Mouse (Mus musculus) layer of hippocampus, postnatal 10 days (tissue): ENCODE measurements at regions not wholly inside any gene's neighbourhood (a gene's known extent, or its start where the extent isn't known, plus 50 kb on each side); places are given as distances from the start of the nearest gene placed in this dataset.

Experiments
- DNase-seq, 2 experiments: peaks; one replicate each; pipeline ENCODE4 v3.0.0; 2021; ENCODE audit warnings: low spot score in 2 of 2

- no peak for DNase-seq
Measured at GRCm38 (mm10) chr12:107656846-107657245, 168.4 kb downstream of the 3110018I06Rik start.

DNA sequence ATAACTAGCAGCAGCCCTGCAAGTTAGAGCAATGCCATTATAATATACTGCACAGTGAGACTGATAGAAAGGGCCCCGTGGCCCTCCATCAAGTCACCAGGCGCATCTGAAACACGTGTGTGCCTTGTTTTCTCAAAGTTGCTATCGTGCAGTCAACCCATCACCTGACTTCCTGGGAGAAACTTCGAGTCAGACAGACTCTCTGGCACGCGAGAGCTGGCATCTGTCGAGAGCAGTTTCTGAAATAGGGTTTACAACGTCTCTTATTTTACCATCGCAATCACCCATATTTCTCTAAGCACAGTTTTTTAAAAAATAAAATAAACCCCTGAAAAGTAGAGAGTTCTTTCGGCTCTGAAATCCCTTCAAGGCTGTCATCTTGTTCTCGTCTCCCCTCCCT is 169.8 kb downstream of the 3110018I06Rik start:
- no peak for DNase-seq

DNA sequence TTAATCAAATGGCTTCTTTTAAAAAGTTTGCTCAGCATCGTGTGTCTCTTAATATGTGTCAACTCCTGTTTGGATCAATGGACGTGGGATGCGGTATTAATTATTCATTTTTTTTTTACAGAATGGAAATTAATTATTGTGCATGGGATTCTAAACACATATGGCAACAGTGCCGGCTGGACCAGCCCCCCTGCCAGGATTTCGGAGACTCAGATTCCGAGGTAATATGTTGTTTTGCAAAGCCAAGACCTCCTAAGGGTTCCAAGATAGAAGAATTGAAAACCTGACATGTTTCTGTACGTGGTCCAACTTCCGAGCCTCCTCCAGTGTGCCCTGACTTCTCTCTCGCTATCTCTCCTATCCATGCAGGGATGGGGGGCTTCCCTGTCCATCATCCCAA is 170.4 kb downstream of the 3110018I06Rik start:
- DNase-seq, result no peak

GRCm38 (mm10) chr12:107662624-107663023 is 174.2 kb downstream of the 3110018I06Rik start:
- no peak for DNase-seq

GRCm38 (mm10) chr12:107667836-107668235 is 179.4 kb downstream of the 3110018I06Rik start:
- DNase-seq, result peak; percentile 56

DNA sequence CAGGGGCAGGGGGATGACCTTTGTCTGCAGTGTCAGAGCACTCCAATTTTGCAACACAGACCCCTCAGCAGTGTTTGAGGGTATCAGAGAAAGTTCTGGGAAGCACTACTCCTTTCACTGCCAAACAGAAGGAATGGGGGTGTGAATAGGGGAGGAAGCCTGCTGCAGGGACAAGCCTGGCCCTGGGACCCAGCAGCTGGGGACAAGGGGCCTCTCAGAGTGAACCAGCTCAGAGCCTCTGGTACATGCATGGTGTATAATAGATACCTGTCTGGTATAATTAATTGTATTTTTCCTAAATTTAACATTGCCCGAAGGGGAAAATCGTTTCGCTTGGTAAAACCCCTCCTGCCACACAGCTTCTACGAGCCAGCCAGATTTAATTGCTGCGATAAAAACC is 180.6 kb downstream of the 3110018I06Rik start:
- no peak for DNase-seq

GRCm38 (mm10) chr12:107669450-107669849 is 181.0 kb downstream of the 3110018I06Rik start:
- no peak for DNase-seq

DNA sequence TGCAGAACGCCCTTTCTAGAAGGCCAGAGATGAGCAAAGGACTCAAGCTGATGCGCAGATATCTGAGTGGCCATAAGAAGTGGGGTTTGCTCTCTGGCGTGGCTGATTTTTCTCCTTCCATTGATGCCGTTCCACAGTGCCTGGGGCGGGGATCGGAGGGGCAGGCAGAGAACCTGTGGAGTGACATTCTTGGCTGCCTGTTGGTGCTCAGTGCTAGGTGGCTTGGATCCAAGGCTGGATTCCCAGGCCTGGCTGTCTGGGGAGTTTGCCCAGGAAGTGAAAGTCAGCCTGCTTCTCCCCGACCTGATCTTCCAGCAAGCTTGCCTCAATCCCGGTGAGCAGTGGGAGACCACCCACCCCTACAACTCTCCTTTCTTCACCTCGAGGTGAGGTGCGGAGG is 181.5 kb downstream of the 3110018I06Rik start:
- peak in 1 of 2 experiments; percentile 39 for DNase-seq

DNA sequence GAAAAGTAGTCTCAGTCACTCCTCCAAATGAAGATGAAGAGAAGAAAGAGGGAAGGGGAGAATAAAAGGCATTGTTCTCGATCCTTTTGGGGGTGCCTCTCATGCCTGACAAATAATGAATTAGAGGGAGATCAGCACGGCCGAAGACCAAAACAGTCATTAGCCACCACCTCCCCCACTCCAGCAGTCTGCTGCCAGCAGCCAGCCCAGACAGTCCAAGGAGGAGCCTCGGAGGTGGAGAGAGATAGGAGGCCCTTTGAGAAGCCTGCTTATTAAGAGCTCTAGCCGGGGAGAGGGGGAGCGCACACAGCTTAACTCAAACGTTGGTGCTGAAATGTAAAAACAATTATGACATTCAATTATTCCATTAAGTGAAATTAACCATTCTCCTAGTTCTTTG is 188.6 kb downstream of the 3110018I06Rik start:
- no peak for DNase-seq

DNA sequence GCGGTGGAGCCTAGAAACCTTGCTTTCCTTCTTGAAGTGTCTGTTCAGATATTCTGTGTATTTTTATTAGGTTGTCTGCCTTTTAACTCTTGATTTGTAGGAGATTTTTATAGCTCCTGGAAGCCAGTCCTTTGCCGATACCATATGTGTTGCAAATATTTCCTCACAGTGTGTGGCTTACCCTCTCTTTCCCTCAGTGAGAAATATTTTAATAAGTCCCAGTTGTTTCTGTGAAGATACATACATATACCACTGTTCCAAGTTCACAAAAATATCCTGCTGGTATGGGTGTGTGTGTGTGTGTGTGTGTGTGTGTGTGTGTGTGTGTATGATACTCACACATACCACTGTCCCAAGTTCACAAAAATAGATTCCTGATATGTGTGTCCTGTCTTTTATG is 199.0 kb downstream of the 3110018I06Rik start:
- no peak for DNase-seq

GRCm38 (mm10) chr12:107689418-107689817 is 201.0 kb downstream of the 3110018I06Rik start:
- DNase-seq, result no peak

GRCm38 (mm10) chr12:107690061-107690460 is 201.6 kb downstream of the 3110018I06Rik start:
- DNase-seq, result no peak

- no peak for DNase-seq
Measured at GRCm38 (mm10) chr12:107693693-107694092, 205.3 kb downstream of the 3110018I06Rik start.

DNA sequence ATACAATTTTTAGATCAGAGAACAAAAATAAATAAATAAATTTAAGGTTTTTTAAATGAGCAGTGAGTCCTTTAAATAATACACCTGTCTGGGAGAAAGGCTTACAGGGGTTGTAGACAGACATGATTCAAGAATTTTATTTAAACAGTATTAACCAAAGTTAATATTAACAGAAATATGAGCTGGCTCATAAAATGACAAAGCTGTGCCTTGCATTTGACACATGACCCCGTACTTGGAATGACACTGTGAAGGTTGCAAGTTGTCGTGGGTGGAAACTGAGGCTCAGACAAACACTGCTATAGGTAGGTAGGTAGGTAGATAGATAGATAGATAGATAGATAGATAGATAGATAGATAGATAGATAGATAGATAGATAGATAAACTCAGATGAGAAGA is 206.6 kb downstream of the 3110018I06Rik start:
- no peak for DNase-seq

DNA sequence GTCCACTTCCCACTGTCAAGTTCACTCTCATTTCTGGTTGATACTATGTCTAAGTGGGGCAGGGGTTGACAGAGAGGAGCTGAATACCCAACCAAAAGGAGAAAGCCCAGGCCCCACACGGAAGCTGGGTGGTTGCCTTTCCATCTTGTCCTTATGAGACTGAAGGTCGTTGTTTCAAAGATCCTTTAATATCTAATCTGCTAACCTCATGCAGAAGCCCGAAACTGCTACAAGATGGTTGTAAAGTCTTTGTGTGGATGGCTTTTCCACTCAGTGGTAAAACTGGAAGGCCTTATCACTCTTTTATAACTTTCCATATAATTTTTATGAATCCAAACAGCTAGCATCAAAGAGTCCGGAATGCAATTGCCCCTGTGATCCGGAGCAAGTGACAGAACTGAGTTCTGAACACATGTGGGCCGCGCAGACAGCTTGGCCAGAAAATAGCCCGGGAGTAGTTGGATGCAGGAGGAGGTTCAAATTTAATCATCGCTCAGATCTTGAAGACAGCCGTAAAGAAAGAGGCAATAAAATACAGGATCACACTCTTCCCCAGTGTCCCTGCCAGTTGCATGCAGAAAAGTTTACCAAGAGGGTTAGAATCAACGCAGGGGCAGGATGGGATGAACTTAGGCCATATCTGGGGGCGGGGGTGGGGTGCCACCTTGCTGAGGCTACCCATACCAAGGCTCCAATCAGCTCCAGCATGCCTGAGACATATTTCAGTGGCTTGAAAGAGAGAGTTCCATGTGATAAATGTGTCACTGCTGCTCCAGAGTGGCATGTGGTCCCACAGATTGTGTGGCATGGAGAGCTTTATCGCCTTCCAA is 207.2 kb downstream of the 3110018I06Rik start:
- no peak for DNase-seq

DNA sequence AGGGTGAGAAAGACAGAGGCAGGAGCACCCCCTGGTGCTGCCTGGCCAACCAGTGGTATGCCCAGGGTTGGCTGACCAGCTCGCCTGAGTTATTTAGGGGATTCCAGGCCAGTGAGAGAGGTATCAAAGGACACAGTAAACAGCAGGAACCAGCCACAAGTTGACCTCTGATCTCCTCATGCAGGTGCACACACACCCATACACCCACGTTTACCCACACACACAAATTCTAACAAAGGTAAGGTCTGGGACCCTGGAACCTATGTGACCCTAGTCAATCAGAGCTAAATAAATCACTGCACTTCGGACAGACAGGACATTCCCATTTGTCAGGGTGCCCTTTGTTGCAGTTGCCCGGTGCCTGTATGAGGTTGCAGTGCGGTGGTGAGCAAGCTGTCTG is 211.9 kb downstream of the 3110018I06Rik start:
- no peak for DNase-seq

GRCm38 (mm10) chr12:107700868-107701597 is 212.6 kb downstream of the 3110018I06Rik start:
- no peak for DNase-seq

GRCm38 (mm10) chr12:107708812-107709211 is 220.4 kb downstream of the 3110018I06Rik start:
- DNase-seq, result no peak

DNA sequence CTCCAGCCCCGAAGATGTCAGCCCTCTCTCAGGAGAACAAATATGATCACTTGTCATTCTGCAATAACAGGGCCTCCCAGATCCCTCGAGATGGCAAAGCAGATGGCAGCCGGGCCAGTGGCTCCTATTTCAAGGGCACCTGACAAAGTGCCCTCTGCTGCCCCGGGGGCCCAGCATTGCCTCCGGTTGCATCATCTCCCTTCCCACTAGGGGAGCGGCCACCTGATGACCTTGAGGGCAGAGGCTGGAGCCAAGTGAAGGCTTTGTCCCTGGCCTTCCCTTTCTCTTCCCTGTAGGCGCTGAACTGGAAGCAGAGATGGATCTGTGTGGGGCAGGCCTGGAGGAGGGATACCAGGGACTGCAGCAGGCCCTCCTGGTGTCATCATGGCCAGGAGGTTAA is 222.6 kb downstream of the 3110018I06Rik start:
- DNase-seq, result no peak

DNA sequence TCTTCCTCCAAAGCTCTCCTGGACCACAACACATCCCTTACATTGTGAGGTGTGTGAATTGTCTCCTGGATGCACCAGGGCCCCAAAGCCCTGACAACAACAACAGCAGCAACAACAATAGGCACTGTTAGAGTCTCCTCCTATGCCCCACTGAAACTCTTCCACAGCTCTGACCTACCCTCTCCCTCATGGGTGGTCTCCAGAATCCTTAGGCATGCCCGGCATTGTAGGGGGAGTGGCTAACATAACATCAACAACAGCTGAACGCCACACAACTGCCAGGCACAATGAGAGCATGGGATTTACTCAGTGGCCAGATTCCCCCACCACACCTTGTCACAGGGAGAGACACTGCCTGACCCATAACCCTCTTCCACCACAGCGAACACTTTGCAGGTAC is 223.2 kb downstream of the 3110018I06Rik start:
- DNase-seq, result no peak

DNA sequence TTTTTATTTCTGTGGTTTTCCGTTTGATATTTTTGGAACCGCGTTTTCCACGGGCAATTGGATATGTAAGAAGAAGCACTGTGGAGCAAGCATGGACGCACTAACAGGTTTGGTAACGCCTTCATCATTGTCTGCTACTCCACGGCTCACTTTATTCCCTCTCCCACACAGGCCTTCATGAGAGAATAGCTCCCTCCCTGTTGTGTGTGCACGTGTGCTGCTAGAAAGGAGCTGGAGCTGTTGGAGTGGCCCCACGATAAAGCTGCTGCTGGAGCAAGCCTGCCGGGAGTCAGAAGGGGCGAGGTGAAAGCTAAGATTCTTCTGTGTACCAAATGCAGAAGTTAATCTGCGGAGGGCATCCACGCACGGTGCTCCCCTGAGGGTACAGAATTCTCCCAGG is 224.8 kb downstream of the 3110018I06Rik start:
- no peak for DNase-seq

DNA sequence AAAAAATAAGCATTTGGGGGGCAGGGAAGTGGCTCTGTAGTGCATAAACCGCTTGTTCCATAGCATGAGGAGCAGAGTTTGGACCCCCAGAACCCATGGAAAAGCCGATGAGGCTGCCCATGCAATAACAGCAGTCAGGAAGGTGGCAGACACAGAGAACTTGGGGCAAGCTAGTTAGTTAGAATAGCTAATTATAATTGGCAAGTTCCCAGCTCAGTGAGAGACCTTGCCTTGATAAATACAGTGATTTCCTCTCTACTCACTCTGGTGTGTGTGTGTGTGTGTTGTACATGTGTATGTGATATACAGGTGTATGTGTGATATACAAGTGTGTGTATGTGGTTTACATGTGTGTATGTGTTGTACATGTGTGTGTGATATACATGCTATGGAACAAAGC is 226.4 kb downstream of the 3110018I06Rik start:
- no peak for DNase-seq

DNA sequence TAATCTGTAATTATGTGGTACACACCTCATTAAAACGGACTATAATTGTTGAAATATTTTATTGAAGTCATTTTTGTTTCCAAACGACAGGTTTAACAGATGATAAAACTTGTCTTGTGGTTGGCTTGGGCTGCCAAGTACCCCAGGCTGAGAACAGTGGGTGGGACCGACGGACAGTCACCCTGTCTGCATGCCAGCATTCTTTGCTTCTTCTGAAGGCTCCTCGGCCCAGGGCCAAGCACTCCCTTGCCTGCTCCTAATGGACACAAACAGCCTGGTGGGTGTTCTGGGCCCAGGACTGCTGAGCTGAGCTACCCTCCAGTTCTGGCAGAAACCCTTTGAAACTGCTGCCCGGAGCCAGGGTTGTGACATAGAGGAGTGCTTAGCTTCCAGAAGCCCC is 227.4 kb downstream of the 3110018I06Rik start:
- DNase-seq, result peak in 1 of 2 experiments; percentile 37
